Mouse (Mus musculus) midbrain, embryonic 11.5 days (tissue): ENCODE data around the gene Sec24b. TPM values are rescaled to one million over a fixed set of nuclear protein-coding genes. Genes with fewer than 3 reads are reported as not detected.
A peak's percentile ranks its signal among the peaks of the same experiment; 100 is the strongest.

Experiments
- ATAC-seq: fragments of 200-750 bp; cut with Nextera tagmentation; 2 replicates; pipeline ENCODE4 v1.8.0; 2017; ENCODE audit warnings: moderate TSS enrichment, moderate library complexity; ENCODE audit not compliant: low FRiP score
- DNase-seq: peaks from one replicate; pipeline ENCODE4 v3.0.0; 2015; ENCODE audit warnings: low spot score; ENCODE audit errors: missing footprints
- H3K27ac ChIP-seq: fragments of 300-500 bp; sonication (generic); 2 replicates; pipeline ENCODE4 v1.5.1; 2014; ENCODE audit warnings: low read depth, low read length
- H3K27me3 ChIP-seq: fragments of 300-500 bp; sonication (generic); 2 replicates; pipeline ENCODE4 v1.6.1; 2014; ENCODE audit warnings: mild to moderate bottlenecking, low read length, moderate library complexity, mixed read lengths; ENCODE audit not compliant: control insufficient read depth, insufficient read depth
- H3K36me3 ChIP-seq: fragments of 300-500 bp; sonication (generic); 2 replicates; pipeline ENCODE4 v1.6.1; 2014; ENCODE audit warnings: mild to moderate bottlenecking, low read length, moderate library complexity, mixed read lengths; ENCODE audit not compliant: control insufficient read depth, insufficient read depth
- H3K4me1 ChIP-seq: fragments of 300-500 bp; sonication (generic); 2 replicates; pipeline ENCODE4 v1.6.1; 2014; ENCODE audit warnings: low read length; ENCODE audit not compliant: control insufficient read depth, insufficient read depth
- H3K4me2 ChIP-seq: fragments of 300-500 bp; sonication (generic); 2 replicates; pipeline ENCODE4 v1.6.1; 2014; ENCODE audit warnings: mild to moderate bottlenecking, moderate library complexity
- H3K4me3 ChIP-seq: fragments of 300-500 bp; sonication (generic); 2 replicates; pipeline ENCODE4 v1.5.1; 2014; ENCODE audit warnings: low read depth, low read length
- H3K9ac ChIP-seq: fragments of 300-500 bp; sonication (generic); 2 replicates; pipeline ENCODE4 v1.6.1; 2014; ENCODE audit warnings: low read length
- H3K9me3 ChIP-seq: fragments of 300-500 bp; sonication (generic); 2 replicates; pipeline ENCODE4 v1.6.1; 2016; ENCODE audit warnings: low read length; ENCODE audit not compliant: control insufficient read depth
- WGBS: fragments of 180-500 bp; shearing (Covaris S2); extraction: QIAGEN DNeasy Blood & Tissue Kit; methylation state at CpG from one replicate; pipeline ENCODE4 v1.1.7; 2014; 5-methylcytosine and 5-hydroxymethylcytosine counted together
- polyA plus RNA-seq: library from polyadenylated mRNA; unstranded; fragments of >200 nt; fragmentation: Nextera tagmentation; extraction: Ambion mirVana; gene quantifications from 2 replicates; pipeline ENCODE4 v1.2.1, GENCODE M21; 2014

Sec24b gene
- polyA plus RNA-seq, 1 experiment from 2014 or later = 27.0 TPM

GRCm38 (mm10) chr3:129970529-129971515, 90.5 kb downstream of the Sec24b start:
- ATAC-seq = peak; percentile 67
- WGBS = 25% methylated on average over 19 of the region's 19 CpGs
- DNase-seq = peak; percentile 88
- Histone ChIP-seq H3K4me3 (peak overlapping the region; percentile 63), H3K36me3 (no peaks in the 10 kb centered on the region), H3K9ac (peak overlapping the region; percentile 59; the same call in 1 of the 2 replicates), H3K9me3 (no peaks in the 10 kb centered on the region), H3K27me3 (peaks cover 14% of the 10 kb centered on the region), H3K4me2 (peak overlapping the region; percentile 99), H3K4me1 (0 out of 2 replicates have a peak, but pooled peaks cover 2% of the 10 kb centered on the region), H3K27ac (no peak overlapping the region)

GRCm38 (mm10) chr3:129969432-129970395, 91.6 kb downstream of the Sec24b start, which contains the start of gene Mcub:
TSS of gene Mcub (minus strand) at chr3:129970206.
- H3K27ac ChIP-seq = no peak within 1 kb of the TSS
- DNase-seq = peak; percentile 94
- peak within 1 kb of the TSS; percentile 63 for H3K4me3 ChIP-seq
- peak; percentile 82 for ATAC-seq
- WGBS = under 1% methylated on average over 63 of the region's 63 CpGs
- H3K9ac ChIP-seq = peak within 1 kb of the TSS; percentile 59
- peak within 1 kb of the TSS; percentile 99 for H3K4me2 ChIP-seq
- H3K36me3 ChIP-seq = no peaks in the 10 kb centered on the region
- H3K4me1 ChIP-seq = 0 out of 2 replicates have a peak, but pooled peaks cover 2% of the 10 kb centered on the region
- H3K9me3 ChIP-seq = no peaks in the 10 kb centered on the region
- H3K27me3 ChIP-seq = peaks cover 14% of the 10 kb centered on the region

GRCm38 (mm10) chr3:129969031-129969430, 92.3 kb downstream of the Sec24b start:
- Histone ChIP-seq H3K4me2 (peak overlapping the region; percentile 99), H3K9ac (peak overlapping the region; percentile 59; the same call in 1 of the 2 replicates), H3K4me3 (peak overlapping the region; percentile 63), H3K36me3 (no peaks in the 10 kb centered on the region), H3K27me3 (peaks cover 14% of the 10 kb centered on the region), H3K9me3 (no peaks in the 10 kb centered on the region), H3K4me1 (0 out of 2 replicates have a peak, but pooled peaks cover 2% of the 10 kb centered on the region), H3K27ac (no peak overlapping the region)
- WGBS = 33% methylated on average over 10 of the region's 10 CpGs
- DNase-seq (no peak), ATAC-seq (peak; percentile 38; the same call in 1 of the 2 replicates)

GRCm38 (mm10) chr3:129967874-129968273, 93.5 kb downstream of the Sec24b start:
- no peak overlapping the region for H3K9ac ChIP-seq
- no peaks in the 10 kb centered on the region for H3K9me3 ChIP-seq
- 78% methylated on average over 9 of the region's 9 CpGs for WGBS
- no peak overlapping the region for H3K4me3 ChIP-seq
- DNase-seq (no peak), ATAC-seq (no peak)
- H3K36me3 ChIP-seq = no peaks in the 10 kb centered on the region
- peaks cover 14% of the 10 kb centered on the region for H3K27me3 ChIP-seq
- no peak overlapping the region for H3K27ac ChIP-seq
- H3K4me1 ChIP-seq = 0 out of 2 replicates have a peak, but pooled peaks cover 2% of the 10 kb centered on the region
- H3K4me2 ChIP-seq = no peak overlapping the region

GRCm38 (mm10) chr3:129964681-129965080, 96.7 kb downstream of the Sec24b start:
- Histone ChIP-seq H3K4me3 (no peak overlapping the region), H3K9ac (no peak overlapping the region), H3K27me3 (peaks cover 7% of the 10 kb centered on the region), H3K36me3 (no peaks in the 10 kb centered on the region), H3K9me3 (no peaks in the 10 kb centered on the region), H3K27ac (no peak overlapping the region), H3K4me1 (no peaks in the 10 kb centered on the region), H3K4me2 (no peak overlapping the region)
- 96% methylated on average over 8 of the region's 8 CpGs for WGBS
- no peak for DNase-seq
- no peak for ATAC-seq

GRCm38 (mm10) chr3:129962533-129962932, 98.8 kb downstream of the Sec24b start:
- H3K27me3 ChIP-seq = no peaks in the 10 kb centered on the region
- DNase-seq (no peak), ATAC-seq (no peak)
- no peaks in the 10 kb centered on the region for H3K4me1 ChIP-seq
- WGBS = 80% methylated on average over 8 of the region's 8 CpGs
- no peaks in the 10 kb centered on the region for H3K36me3 ChIP-seq
- no peak overlapping the region for H3K9ac ChIP-seq
- H3K27ac ChIP-seq = no peak overlapping the region
- H3K4me2 ChIP-seq = no peak overlapping the region
- H3K4me3 ChIP-seq = no peak overlapping the region
- no peaks in the 10 kb centered on the region for H3K9me3 ChIP-seq

GRCm38 (mm10) chr3:129953296-129953695, 108.1 kb downstream of the Sec24b start:
- H3K4me1 ChIP-seq = no peaks in the 10 kb centered on the region
- H3K9me3 ChIP-seq = no peaks in the 10 kb centered on the region
- H3K27me3 ChIP-seq = no peaks in the 10 kb centered on the region
- no peak overlapping the region for H3K27ac ChIP-seq
- H3K36me3 ChIP-seq = no peaks in the 10 kb centered on the region
- DNase-seq = no peak
- H3K4me3 ChIP-seq = no peak overlapping the region
- ATAC-seq = no peak
- H3K9ac ChIP-seq = no peak overlapping the region
- no peak overlapping the region for H3K4me2 ChIP-seq
- WGBS = 84% methylated on average over 4 of the region's 4 CpGs

GRCm38 (mm10) chr3:129949158-129949773, 112.1 kb downstream of the Sec24b start:
- H3K4me3 ChIP-seq = no peak overlapping the region
- no peak for ATAC-seq
- no peaks in the 10 kb centered on the region for H3K36me3 ChIP-seq
- H3K9ac ChIP-seq = no peak overlapping the region
- DNase-seq = no peak
- H3K4me2 ChIP-seq = no peak overlapping the region
- H3K4me1 ChIP-seq = no peaks in the 10 kb centered on the region
- H3K9me3 ChIP-seq = no peaks in the 10 kb centered on the region
- no peaks in the 10 kb centered on the region for H3K27me3 ChIP-seq
- WGBS = 84% methylated on average over 5 of the region's 5 CpGs
- no peak overlapping the region for H3K27ac ChIP-seq
